ENCODE assay signal across 25 mouse cellular contexts in the genomic region with DNA sequence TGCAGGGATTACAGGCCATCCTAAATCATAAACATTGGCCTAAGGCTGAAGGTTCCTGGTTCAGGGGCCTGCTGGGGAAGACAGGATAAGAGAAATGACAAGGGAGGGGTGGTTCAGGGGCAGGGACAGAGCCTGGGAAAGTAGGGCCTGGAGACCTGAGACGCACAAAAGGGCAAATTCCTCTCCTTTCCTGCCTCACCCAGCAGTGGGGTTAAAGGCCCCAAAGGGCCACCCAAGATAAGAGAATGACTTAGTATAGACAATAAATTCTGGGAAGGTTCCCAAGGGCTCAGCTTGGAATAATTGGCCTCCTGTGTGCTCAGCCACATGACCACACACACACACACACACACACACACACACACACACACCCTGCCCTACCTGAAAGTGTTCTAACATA. TPM values are rescaled to one million over a fixed set of nuclear protein-coding genes. Genes with fewer than 3 reads are reported as not detected.
DNase-seq lines count a peak whose midpoint lies in the region; ATAC-seq and TF ChIP-seq lines count a peak whose summit lies in the region.
"Had no signal": no experiment of that assay in that cellular context is flagged by ENCODE, and none has a peak within 500 bp of the region (broad histone marks: within the 10 kb centered on the region; RNA-seq: fewer than 3 reads in every experiment).

No protein-coding gene starts in this region.

- no peaks in the 10 kb centered on the region for H3K9me3 ChIP-seq in intestine, embryonic 14.5 days (ENCODE audit: control insufficient read depth, low read length)
- no peaks in the 10 kb centered on the region for H3K9me3 ChIP-seq in stomach, embryonic 16.5 days (replicated peaks; ENCODE audit: control insufficient read depth, low read length)
- H3K9me3 ChIP-seq: embryonic facial prominence, embryonic 10.5 days; embryonic facial prominence, embryonic 15.5 days; forebrain, embryonic 13.5 days; hindbrain, embryonic 13.5 days; limb, embryonic 13.5 days; lung, embryonic 15.5 days; midbrain, embryonic 13.5 days; neural tube, embryonic 15.5 days had no signal

- TF ChIP-seq POLR2A in kidney, adult 2 months (IDR thresholded peaks at IDR 0.05; ENCODE audit: low read depth, low read length): no peak

- no peak overlapping the region for H3K9ac ChIP-seq in intestine, embryonic 14.5 days (ENCODE audit: low read length)
- H3K9ac ChIP-seq in stomach, embryonic 16.5 days (ENCODE audit: low read length): no peak overlapping the region
- H3K9ac ChIP-seq: embryonic facial prominence, embryonic 15.5 days; forebrain, embryonic 13.5 days; hindbrain, embryonic 13.5 days; limb, embryonic 13.5 days; lung, embryonic 15.5 days; midbrain, embryonic 13.5 days; neural tube, embryonic 15.5 days had no signal

- H3K4me3 ChIP-seq in kidney, adult 2 months (ENCODE audit: insufficient read depth, low read depth, low read length): no peak overlapping the region
- no peak overlapping the region for H3K4me3 ChIP-seq in intestine, embryonic 14.5 days (ENCODE audit: low read depth, low read length)
- no peak overlapping the region for H3K4me3 ChIP-seq in stomach, embryonic 16.5 days (replicated peaks; ENCODE audit: low read length)
- H3K4me3 ChIP-seq: embryonic facial prominence, embryonic 10.5 days; embryonic facial prominence, embryonic 15.5 days; forebrain, embryonic 13.5 days; hindbrain, embryonic 13.5 days; limb, embryonic 13.5 days; lung, embryonic 15.5 days; midbrain, embryonic 13.5 days; neural tube, embryonic 15.5 days had no signal

- WGBS in kidney, adult 2 months: 78% methylated on average over 1 of the region's 1 CpGs
- WGBS in intestine, embryonic 14.5 days: 5% methylated on average over 1 of the region's 1 CpGs
- 35% methylated on average over 1 of the region's 1 CpGs for WGBS in large intestine, adult 2 months
- 27% methylated on average over 1 of the region's 1 CpGs for WGBS in stomach, embryonic 16.5 days

- no peak overlapping the region for H3K4me2 ChIP-seq in intestine, embryonic 14.5 days (ENCODE audit: low read length)
- no peak overlapping the region for H3K4me2 ChIP-seq in stomach, embryonic 16.5 days (ENCODE audit: low read depth, low read length)
- H3K4me2 ChIP-seq: embryonic facial prominence, embryonic 15.5 days; forebrain, embryonic 13.5 days; hindbrain, embryonic 13.5 days; limb, embryonic 13.5 days; liver, embryonic 11.5 days; lung, embryonic 15.5 days; midbrain, embryonic 13.5 days; neural tube, embryonic 15.5 days had no signal

- H3K27ac ChIP-seq in kidney, adult 2 months (ENCODE audit: insufficient read depth, low read depth, low read length): no peak overlapping the region
- H3K27ac ChIP-seq in intestine, embryonic 14.5 days (ENCODE audit: low read depth): peak overlapping the region; percentile 11; the same call in 1 of the 2 replicates
- peak overlapping the region; percentile 19; the same call in 1 of the 2 replicates for H3K27ac ChIP-seq in stomach, embryonic 16.5 days (ENCODE audit: low read length)
- H3K27ac ChIP-seq: embryonic facial prominence, embryonic 10.5 days; embryonic facial prominence, embryonic 15.5 days; forebrain, embryonic 13.5 days; hindbrain, embryonic 13.5 days; kidney, postnatal 0 days; limb, embryonic 13.5 days; lung, embryonic 15.5 days; midbrain, embryonic 13.5 days; neural tube, embryonic 15.5 days had no signal

- peak; percentile 8 for DNase-seq in kidney, adult 2 months
- no peak for DNase-seq in kidney, postnatal 25 days
- DNase-seq in intestine, embryonic 14.5 days (ENCODE audit: low spot score): no peak
- peak; percentile 77 for DNase-seq in large intestine, adult 2 months (ENCODE audit: low read depth, low spot score)
- DNase-seq in left cerebral cortex, adult 18-20 months (ENCODE audit: low spot score in 2 of 2): no peak
- no peak for DNase-seq in gastrocnemius, postnatal 10 days
- DNase-seq in B cell, adult 2 months: no peak
- DNase-seq: cerebellum, adult 18-20 months; cerebellum, postnatal 10 days; heart, postnatal 4 days; kidney, adult 8-10 months; layer of hippocampus, adult 9-11 months; lung, postnatal 4 days had no signal

- 0 out of 2 replicates have a peak, but pooled peaks cover 3% of the 10 kb centered on the region for H3K4me1 ChIP-seq in kidney, adult 2 months (ENCODE audit: control insufficient read depth, insufficient read depth, low read length)
- H3K4me1 ChIP-seq in intestine, embryonic 14.5 days (replicated peaks; ENCODE audit: control insufficient read depth, insufficient read depth, low read length): peaks cover 17% of the 10 kb centered on the region
- H3K4me1 ChIP-seq in stomach, embryonic 16.5 days (ENCODE audit: control insufficient read depth, insufficient read depth, low read length): peaks cover 11% of the 10 kb centered on the region; the same call in 1 of the 2 replicates
- H3K4me1 ChIP-seq: forebrain, embryonic 13.5 days; hindbrain, embryonic 13.5 days; lung, embryonic 15.5 days; midbrain, embryonic 13.5 days; neural tube, embryonic 15.5 days had no signal

- no peaks in the 10 kb centered on the region for H3K36me3 ChIP-seq in kidney, adult 2 months (ENCODE audit: control insufficient read depth, insufficient read depth, low read length)
- H3K36me3 ChIP-seq in intestine, embryonic 14.5 days (ENCODE audit: control insufficient read depth, insufficient read depth, low read length): no peaks in the 10 kb centered on the region
- H3K36me3 ChIP-seq in stomach, embryonic 16.5 days (ENCODE audit: control insufficient read depth, insufficient read depth, low read length): no peaks in the 10 kb centered on the region
- H3K36me3 ChIP-seq: embryonic facial prominence, embryonic 10.5 days; embryonic facial prominence, embryonic 15.5 days; hindbrain, embryonic 13.5 days; limb, embryonic 13.5 days; lung, embryonic 15.5 days; midbrain, embryonic 13.5 days; neural tube, embryonic 15.5 days had no signal

- peak; percentile 85 for ATAC-seq in intestine, embryonic 14.5 days (replicated peaks; ENCODE audit: low FRiP score, low TSS enrichment, low read depth)
- ATAC-seq in stomach, embryonic 16.5 days (ENCODE audit: insufficient read depth, low FRiP score): peak; percentile 42; the same call in 1 of the 2 replicates
- ATAC-seq: activated CD4-positive, CD25-positive, alpha-beta regulatory T cell, adult 4 months; forebrain, embryonic 13.5 days; midbrain, embryonic 13.5 days had no signal

- TF ChIP-seq CTCF in kidney, adult 2 months (conservative IDR thresholded peaks at IDR 0.05; ENCODE audit: insufficient read depth, insufficient read length, low read depth, low read length): no peak

- H3K27me3 ChIP-seq in kidney, adult 2 months (replicated peaks; ENCODE audit: control insufficient read depth, insufficient read depth, low read length): no peaks in the 10 kb centered on the region
- no peaks in the 10 kb centered on the region for H3K27me3 ChIP-seq in intestine, embryonic 14.5 days (replicated peaks; ENCODE audit: control insufficient read depth, insufficient read depth, low read length)
- H3K27me3 ChIP-seq in stomach, embryonic 16.5 days (ENCODE audit: control insufficient read depth, insufficient read depth, low read length): no peaks in the 10 kb centered on the region
- H3K27me3 ChIP-seq: embryonic facial prominence, embryonic 15.5 days; forebrain, embryonic 13.5 days; hindbrain, embryonic 13.5 days; limb, embryonic 13.5 days; lung, embryonic 15.5 days; midbrain, embryonic 13.5 days; neural tube, embryonic 15.5 days had no signal

RNA-seq across cellular contexts. Expression of gene Laptm4a, which starts 56.2 kb away (rescaled TPM):
- polyA plus RNA-seq in kidney, adult 2 months (2012; rRNA removed): 256 and 291 TPM in 2 replicates
- 185 and 204 TPM in 2 replicates for polyA plus RNA-seq in intestine, embryonic 14.5 days (2014; fragmentation: Nextera tagmentation; extraction: Ambion mirVana)
- polyA plus RNA-seq in large intestine, adult 2 months (2012; rRNA removed): 140 and 163 TPM in 2 replicates
- 358 and 361 TPM in 2 replicates for polyA plus RNA-seq in stomach, embryonic 16.5 days (2015; fragmentation: Nextera tagmentation; extraction: Ambion mirVana)
- 100 to 1,000 TPM; 184 to 192 TPM for total RNA-seq in left cerebral cortex, adult 18-20 months (2021)
- 100 to 1,000 TPM; 408 to 423 TPM for total RNA-seq in gastrocnemius, postnatal 10 days (2021)

Comparison
In these comparisons a context has a peak if more than half of its experiments do, and no peak if none do; other contexts are left out.
1. DNase-seq: peak in kidney, adult 2 months (single experiment) and large intestine, adult 2 months (single experiment); none in kidney, postnatal 25 days (0 of 2), intestine, embryonic 14.5 days (single experiment), left cerebral cortex, adult 18-20 months (0 of 2), gastrocnemius, postnatal 10 days (single experiment) and B cell, adult 2 months (0 of 2).